Mouse (Mus musculus) hindbrain, postnatal 0 days (tissue): Measurements from ENCODE around the gene E130114P18Rik. TPM values are rescaled to one million over a fixed set of nuclear protein-coding genes. Genes with fewer than 3 reads are reported as not detected.

ENCODE experiments used
- ATAC-seq: fragments of 200-750 bp; cut with Nextera tagmentation; 2 replicates; pipeline ENCODE4 v1.8.0; 2017; ENCODE audit warnings: mild to moderate bottlenecking, moderate TSS enrichment, moderate library complexity
- DNase-seq: peaks from one replicate; pipeline ENCODE4 v3.0.0-alpha.2; 2015; ENCODE audit warnings: low spot score
- H3K27ac ChIP-seq: fragments of 300-500 bp; sonication (generic); 2 replicates; pipeline ENCODE4 v1.5.1; 2014; ENCODE audit warnings: mild to moderate bottlenecking
- H3K27me3 ChIP-seq: fragments of 300-500 bp; sonication (generic); 2 replicates; pipeline ENCODE4 v1.6.1; 2014; ENCODE audit warnings: low read length, mixed read lengths; ENCODE audit not compliant: insufficient read depth
- H3K36me3 ChIP-seq: fragments of 300-500 bp; sonication (generic); 2 replicates; pipeline ENCODE4 v1.6.1; 2014; ENCODE audit warnings: low read length, mixed read lengths; ENCODE audit not compliant: insufficient read depth
- H3K4me1 ChIP-seq: fragments of 300-500 bp; sonication (generic); 2 replicates; pipeline ENCODE4 v1.6.1; 2014; ENCODE audit warnings: antibody characterized with exemption, low read length, mixed read lengths; ENCODE audit not compliant: insufficient read depth
- H3K4me2 ChIP-seq: fragments of 300-500 bp; sonication (generic); 2 replicates; pipeline ENCODE4 v1.6.1; 2014; ENCODE audit warnings: low read depth, mild to moderate bottlenecking, low read length, moderate library complexity, mixed read lengths
- H3K4me3 ChIP-seq: fragments of 300-500 bp; sonication (generic); 2 replicates; pipeline ENCODE4 v1.5.1; 2014; ENCODE audit warnings: low read length
- H3K9ac ChIP-seq: fragments of 300-500 bp; sonication (generic); replicated peaks from 2 replicates; pipeline ENCODE4 v1.6.1; 2014; ENCODE audit warnings: mild to moderate bottlenecking, low read length, moderate library complexity, mixed read lengths
- H3K9me3 ChIP-seq: fragments of 300-500 bp; sonication (generic); 2 replicates; pipeline ENCODE4 v1.6.1; 2016; ENCODE audit warnings: low read length, mixed read lengths
- CTCF ChIP-seq: IDR thresholded peaks from 2 replicates; pipeline ENCODE4 v1.5.1; 2016; ENCODE audit warnings: antibody characterized with exemption, control low read depth, low read depth
- WGBS: fragments of 180-500 bp; shearing (Covaris S2); extraction: QIAGEN DNeasy Blood & Tissue Kit; methylation state at CpG from one replicate; pipeline ENCODE4 v1.1.7; 2014; 5-methylcytosine and 5-hydroxymethylcytosine counted together
- polyA plus RNA-seq: library from polyadenylated mRNA; unstranded; fragments of >200 nt; fragmentation: Nextera tagmentation; extraction: Ambion mirVana; gene quantifications from 2 replicates; pipeline ENCODE4 v1.2.1, GENCODE M21; 2015
- total RNA-seq: library from RNA; depleted of rRNA; stranded (reverse); fragments of >200 nt; gene quantifications from 2 replicates; pipeline ENCODE4 v1.2.3, GENCODE M21; 2014

Gene E130114P18Rik
- total and polyA plus RNA-seq, 2 experiments from 2014 or later: 22.3 to 31.6 TPM

DNA sequence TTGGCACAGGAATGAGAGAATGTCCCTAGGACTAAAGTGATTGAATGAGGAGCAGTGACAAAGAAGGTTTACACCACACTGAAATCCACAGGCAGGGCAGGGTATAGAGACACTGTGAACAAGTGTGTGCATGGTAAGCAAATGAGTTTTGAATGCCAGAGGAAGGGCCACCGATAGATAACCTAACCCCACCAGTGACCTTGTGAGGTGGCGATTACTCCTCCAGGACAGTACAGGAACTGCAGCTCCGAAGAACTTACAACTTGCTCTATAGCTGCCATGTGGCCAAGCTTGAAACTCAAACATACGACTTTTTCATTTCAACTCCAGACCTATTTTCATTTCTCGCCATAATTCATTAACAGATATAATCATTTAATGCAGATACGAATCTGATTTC lies 114.0 kb downstream of the E130114P18Rik start:
- H3K4me1 ChIP-seq: no peaks in the 10 kb centered on the region
- no peaks in the 10 kb centered on the region for H3K9me3 ChIP-seq
- WGBS: 87% methylated on average over 6 of the region's 6 CpGs
- no peak for DNase-seq
- TF ChIP-seq CTCF: peak; percentile 13; the same call in 1 of the 2 replicates
- no peak overlapping the region for H3K4me2 ChIP-seq
- H3K27me3 ChIP-seq: no peaks in the 10 kb centered on the region
- no peak overlapping the region for H3K4me3 ChIP-seq
- no peak for ATAC-seq
- H3K36me3 ChIP-seq: no peaks in the 10 kb centered on the region
- no peak overlapping the region for H3K9ac ChIP-seq
- no peak overlapping the region for H3K27ac ChIP-seq

DNA sequence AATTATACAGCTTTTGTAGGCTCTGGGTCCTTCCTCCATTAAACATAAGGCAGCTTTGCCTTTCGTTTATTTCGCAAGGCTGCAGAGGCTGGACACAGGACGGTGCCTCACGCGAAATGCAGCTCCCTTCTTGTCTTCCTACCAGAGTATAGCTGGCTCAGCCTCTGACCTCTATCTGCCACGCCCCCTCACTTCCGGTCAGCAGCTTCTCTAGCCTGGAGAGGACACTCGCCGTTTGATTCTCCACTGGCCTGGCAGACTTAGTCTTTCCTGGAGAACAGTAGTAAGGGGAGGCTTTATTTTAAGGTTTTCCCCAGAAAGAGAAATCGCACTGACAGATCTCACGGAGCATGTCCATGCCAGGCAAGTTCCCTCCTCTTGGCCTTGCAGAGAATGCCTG lies 115.0 kb downstream of the E130114P18Rik start:
- ATAC-seq (no peak), DNase-seq (no peak)
- Histone ChIP-seq H3K4me3 (no peak overlapping the region), H3K27me3 (no peaks in the 10 kb centered on the region), H3K36me3 (no peaks in the 10 kb centered on the region), H3K9ac (no peak overlapping the region), H3K4me1 (no peaks in the 10 kb centered on the region), H3K4me2 (no peak overlapping the region), H3K9me3 (no peaks in the 10 kb centered on the region), H3K27ac (no peak overlapping the region)
- TF ChIP-seq CTCF: no peak
- 69% methylated on average over 11 of the region's 11 CpGs for WGBS

DNA sequence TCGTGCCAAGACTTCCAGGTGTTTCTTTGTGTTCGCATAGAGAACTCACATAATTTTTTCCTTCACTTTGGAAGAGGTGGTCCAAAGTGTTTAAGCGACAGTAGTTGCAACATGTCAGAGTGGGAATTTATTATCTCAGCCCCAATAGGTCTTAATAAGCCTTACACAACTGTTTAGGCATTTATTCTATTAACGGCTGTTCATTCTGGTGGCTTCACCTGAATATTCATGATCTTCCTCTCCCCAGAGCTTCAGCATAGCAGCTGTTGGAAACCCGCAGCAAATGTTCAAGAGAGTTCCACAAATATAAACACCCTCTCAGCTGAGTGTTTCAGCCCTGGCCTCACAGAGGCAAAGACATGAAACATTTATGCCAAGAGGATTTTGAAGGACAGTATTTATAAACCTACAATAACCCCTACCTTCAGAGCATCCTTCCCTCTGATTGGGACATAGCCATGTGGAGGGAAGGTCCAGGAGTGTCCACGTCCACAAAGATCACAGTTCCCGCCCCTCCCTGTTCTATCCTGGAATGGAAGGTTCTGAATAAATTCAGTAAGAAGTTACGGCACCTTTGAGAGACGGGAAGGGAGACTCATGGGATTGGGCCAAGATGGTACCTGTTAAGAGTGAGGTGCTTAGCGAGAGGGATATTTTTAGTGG lies 116.1 kb downstream of the E130114P18Rik start:
- H3K36me3 ChIP-seq: no peaks in the 10 kb centered on the region
- ATAC-seq: peak; percentile 40
- H3K27me3 ChIP-seq: no peaks in the 10 kb centered on the region
- no peaks in the 10 kb centered on the region for H3K4me1 ChIP-seq
- peak; percentile 23 for DNase-seq
- no peak overlapping the region for H3K4me2 ChIP-seq
- H3K4me3 ChIP-seq: no peak overlapping the region
- TF ChIP-seq CTCF: no peak
- H3K27ac ChIP-seq: peak overlapping the region; percentile 4; the same call in 1 of the 2 replicates
- WGBS: 61% methylated on average over 10 of the region's 10 CpGs
- H3K9ac ChIP-seq: no peak overlapping the region
- no peaks in the 10 kb centered on the region for H3K9me3 ChIP-seq

DNA sequence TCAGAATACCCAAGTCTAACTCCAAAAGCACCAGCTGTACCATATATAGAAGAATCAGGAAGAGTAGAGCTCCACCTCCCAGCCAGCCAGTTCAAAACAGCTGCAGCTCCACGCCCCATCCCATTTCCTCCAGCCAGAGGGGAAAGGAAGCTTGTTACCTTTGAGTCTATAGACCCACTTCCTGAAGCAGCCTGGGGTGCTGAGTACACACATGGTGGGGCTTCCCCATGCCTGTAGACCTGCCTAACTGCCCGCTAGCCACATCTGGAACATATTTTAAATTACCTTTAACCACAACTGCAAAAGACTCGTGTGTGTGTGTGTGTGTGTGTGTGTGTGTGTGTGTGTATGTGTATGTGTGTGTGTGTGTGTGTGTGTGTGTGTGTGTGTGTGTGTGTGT lies 120.3 kb downstream of the E130114P18Rik start:
- Histone ChIP-seq H3K4me3 (no peak overlapping the region), H3K9me3 (no peaks in the 10 kb centered on the region), H3K27ac (no peak overlapping the region), H3K36me3 (no peaks in the 10 kb centered on the region), H3K4me2 (no peak overlapping the region), H3K27me3 (no peaks in the 10 kb centered on the region), H3K4me1 (no peaks in the 10 kb centered on the region), H3K9ac (no peak overlapping the region)
- TF ChIP-seq CTCF: no peak
- ATAC-seq: no peak
- 80% methylated on average over 3 of the region's 3 CpGs for WGBS
- no peak for DNase-seq

DNA sequence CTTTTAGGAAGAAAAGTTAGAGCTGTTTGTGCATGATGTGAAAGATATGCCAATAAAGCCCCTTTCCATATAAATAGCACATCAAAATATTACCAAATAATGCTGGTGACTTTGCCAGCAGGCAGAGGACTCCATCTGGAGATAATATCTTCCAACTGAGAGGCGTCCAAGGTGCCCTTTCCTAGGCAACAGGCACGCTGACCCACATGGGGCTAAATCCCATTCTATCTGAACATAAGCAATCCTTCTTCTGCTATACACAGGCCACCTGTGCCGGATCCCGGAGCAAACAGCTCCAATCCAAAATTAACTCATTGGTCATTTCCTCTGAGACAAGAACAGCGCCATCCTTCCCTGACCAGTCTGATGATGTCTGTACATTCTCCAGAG lies 128.3 kb downstream of the E130114P18Rik start:
- H3K4me2 ChIP-seq: no peak overlapping the region
- TF ChIP-seq CTCF: no peak
- DNase-seq: no peak
- WGBS: 21% methylated on average over 5 of the region's 5 CpGs
- peak overlapping the region; percentile 82 for H3K27ac ChIP-seq
- no peak overlapping the region for H3K4me3 ChIP-seq
- H3K4me1 ChIP-seq: peaks cover 13% of the 10 kb centered on the region
- H3K9me3 ChIP-seq: no peaks in the 10 kb centered on the region
- peak; percentile 79 for ATAC-seq
- H3K36me3 ChIP-seq: no peaks in the 10 kb centered on the region
- no peaks in the 10 kb centered on the region for H3K27me3 ChIP-seq
- no peak overlapping the region for H3K9ac ChIP-seq

DNA sequence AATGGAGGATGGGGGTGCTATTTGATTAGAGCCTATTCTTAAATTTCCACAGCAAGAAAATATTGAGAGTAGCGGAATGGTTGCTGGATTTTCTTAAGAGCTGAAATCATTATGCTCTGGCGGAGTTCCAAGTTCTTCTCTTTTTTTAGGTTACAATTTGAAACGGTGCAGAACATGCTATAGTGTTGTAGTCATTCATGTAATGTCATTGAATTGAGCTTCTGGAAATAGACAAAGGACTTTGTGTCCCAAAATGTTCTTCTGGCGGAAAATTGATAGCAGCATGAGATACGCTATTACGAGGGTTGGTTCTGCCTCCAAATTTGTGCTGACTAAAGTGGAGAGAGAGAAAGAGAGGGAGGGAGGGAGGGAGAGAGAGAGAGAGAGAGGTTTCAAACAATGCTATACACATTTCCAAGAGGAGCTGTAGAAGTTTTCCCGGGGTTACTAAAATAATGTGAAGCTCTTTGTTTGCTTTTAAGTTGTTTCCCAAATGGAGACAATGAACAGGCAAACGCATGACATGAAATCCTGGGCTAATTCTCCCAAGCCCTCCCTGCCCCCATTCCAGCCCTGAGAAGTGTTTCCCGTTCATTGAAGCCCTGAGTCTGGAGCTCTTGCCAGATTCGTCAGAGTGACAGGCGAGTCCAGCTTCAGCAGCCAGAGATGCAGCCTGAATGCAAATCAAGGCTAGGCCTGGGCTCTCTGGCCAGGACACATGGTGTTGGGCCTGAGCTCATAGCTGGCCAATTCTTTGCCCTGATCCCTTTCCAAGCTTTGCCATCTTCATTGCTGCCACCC lies 128.9 kb downstream of the E130114P18Rik start:
- Histone ChIP-seq H3K27ac (peak overlapping the region; percentile 82), H3K4me3 (no peak overlapping the region), H3K9me3 (no peaks in the 10 kb centered on the region), H3K4me2 (peak overlapping the region; percentile 35), H3K27me3 (no peaks in the 10 kb centered on the region), H3K9ac (no peak overlapping the region), H3K4me1 (peaks cover 13% of the 10 kb centered on the region), H3K36me3 (no peaks in the 10 kb centered on the region)
- ATAC-seq (peak; percentile 97), DNase-seq (peak; percentile 96)
- no peak for TF ChIP-seq CTCF
- WGBS: 6% methylated on average over 11 of the region's 11 CpGs

DNA sequence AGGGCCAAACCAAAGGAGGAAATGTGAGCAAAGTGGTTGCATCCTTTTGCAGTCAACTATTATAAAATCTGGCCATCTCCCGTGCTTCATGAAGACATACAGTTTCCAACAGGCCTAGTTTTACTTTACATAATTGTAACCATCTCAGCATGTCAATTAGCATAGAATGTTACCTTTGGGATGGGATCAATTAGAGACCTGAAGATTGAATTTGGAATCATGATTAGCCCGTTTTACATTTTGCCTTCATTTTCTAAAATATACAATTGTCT lies 129.5 kb downstream of the E130114P18Rik start:
- ATAC-seq (no peak), DNase-seq (no peak)
- no peaks in the 10 kb centered on the region for H3K9me3 ChIP-seq
- 26% methylated on average over 2 of the region's 2 CpGs for WGBS
- no peak overlapping the region for H3K4me3 ChIP-seq
- TF ChIP-seq CTCF: no peak
- peak overlapping the region; percentile 82 for H3K27ac ChIP-seq
- H3K36me3 ChIP-seq: no peaks in the 10 kb centered on the region
- H3K4me1 ChIP-seq: peaks cover 13% of the 10 kb centered on the region
- H3K27me3 ChIP-seq: no peaks in the 10 kb centered on the region
- H3K4me2 ChIP-seq: 0 out of 2 replicates have a peak overlapping the region, but pooled peaks have one; percentile 35
- no peak overlapping the region for H3K9ac ChIP-seq
